Mouse (Mus musculus): ENCODE measurements around the gene Smndc1. TPM values are rescaled to one million over a fixed set of nuclear protein-coding genes. Genes with fewer than 3 reads are reported as not detected.
A peak's percentile ranks its signal among the peaks of the same experiment; 100 is the strongest.

Gene Smndc1
- polyA plus RNA-seq, 1 experiment, result 26.1 TPM

DNA sequence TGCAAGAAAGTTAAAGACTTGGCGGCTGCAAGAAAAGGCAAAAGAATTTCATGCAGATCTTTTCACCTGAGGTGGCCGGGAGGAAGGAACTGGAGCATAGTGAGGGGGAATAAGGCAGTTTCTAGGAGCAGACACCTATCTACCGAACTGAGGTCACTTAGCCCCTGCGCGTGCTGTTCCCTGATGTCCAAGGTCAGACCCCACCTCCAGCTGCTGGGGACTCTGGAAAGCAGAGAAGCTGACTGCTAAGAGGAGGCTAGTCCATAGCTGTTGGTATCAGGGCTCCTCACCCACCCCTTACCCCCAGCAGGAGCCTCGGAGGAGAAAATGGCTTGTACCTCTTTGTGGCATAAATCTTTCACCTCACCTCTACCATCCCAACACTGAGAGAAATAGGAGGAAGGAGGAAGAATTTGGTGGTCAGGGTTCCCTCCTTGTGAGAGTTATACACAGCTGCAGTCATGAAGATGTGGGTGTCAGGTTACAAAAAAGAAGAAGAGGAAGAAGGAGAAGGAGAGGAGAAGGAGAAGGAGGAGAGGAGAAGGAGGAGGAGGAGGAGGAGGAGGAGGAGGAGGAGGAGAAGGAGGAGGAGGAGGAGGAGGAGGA lies 31.3 kb upstream of the Smndc1 start:
- H3K4me1 ChIP-seq (ENCODE audit: control insufficient read depth, insufficient read depth, low read length), result peaks cover 21% of the 10 kb centered on the region
- DNase-seq, result no peak
- 27% methylated on average over 6 of the region's 6 CpGs for WGBS
- no peak for TF ChIP-seq CTCF (IDR thresholded peaks at IDR 0.05; ENCODE audit: borderline replicate concordance, insufficient read depth, low read depth, low read length)
- TF ChIP-seq POLR2A (IDR thresholded peaks at IDR 0.05; ENCODE audit: borderline replicate concordance, insufficient read depth, low read length), result no peak
- H3K27me3 ChIP-seq (ENCODE audit: control insufficient read depth, insufficient read depth, low read length), result no peaks in the 10 kb centered on the region
- H3K27ac ChIP-seq (ENCODE audit: insufficient read depth, low read length), result no peak overlapping the region
- H3K4me3 ChIP-seq (replicated peaks; ENCODE audit: insufficient read depth, low read depth, low read length), result no peak overlapping the region

GRCm38 (mm10) chr19:53420924-53421582 lies 30.7 kb upstream of the Smndc1 start:
- no peak for TF ChIP-seq CTCF (IDR thresholded peaks at IDR 0.05; ENCODE audit: borderline replicate concordance, insufficient read depth, low read depth, low read length)
- no peak for TF ChIP-seq POLR2A (IDR thresholded peaks at IDR 0.05; ENCODE audit: borderline replicate concordance, insufficient read depth, low read length)
- WGBS, result 17% methylated on average over 19 of the region's 19 CpGs
- peak; percentile 78 to 79 for DNase-seq
- Histone ChIP-seq H3K4me3 (replicated peaks; ENCODE audit: insufficient read depth, low read depth, low read length) (peak overlapping the region; percentile 44), H3K27ac (ENCODE audit: insufficient read depth, low read length) (no peak overlapping the region), H3K4me1 (ENCODE audit: control insufficient read depth, insufficient read depth, low read length) (peaks cover 21% of the 10 kb centered on the region), H3K27me3 (ENCODE audit: control insufficient read depth, insufficient read depth, low read length) (no peaks in the 10 kb centered on the region)

DNA sequence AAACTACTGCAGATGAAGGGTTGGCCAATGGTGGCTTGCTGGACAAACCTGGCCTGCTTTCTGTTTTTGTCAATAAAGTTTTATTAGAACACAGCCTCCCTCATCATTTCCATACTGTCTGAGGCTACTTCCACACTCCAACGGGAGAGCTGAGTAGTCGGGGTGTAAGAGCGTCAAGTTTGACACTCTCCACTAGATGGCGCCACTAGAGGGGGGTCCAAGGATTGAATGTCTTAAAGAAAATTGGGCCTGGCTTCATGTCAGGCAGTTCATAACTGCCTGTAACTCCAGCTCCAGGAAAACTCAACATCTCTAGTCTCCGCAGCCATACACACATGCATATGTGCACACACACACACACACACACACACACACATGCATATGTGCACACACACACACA lies 29.5 kb upstream of the Smndc1 start:
- no peak for TF ChIP-seq POLR2A (IDR thresholded peaks at IDR 0.05; ENCODE audit: borderline replicate concordance, insufficient read depth, low read length)
- TF ChIP-seq CTCF (IDR thresholded peaks at IDR 0.05; ENCODE audit: borderline replicate concordance, insufficient read depth, low read depth, low read length), result peak; percentile 55
- DNase-seq, result peak in 1 of 2 experiments; percentile 54
- H3K4me1 ChIP-seq (ENCODE audit: control insufficient read depth, insufficient read depth, low read length), result peaks cover 18% of the 10 kb centered on the region
- no peak overlapping the region for H3K27ac ChIP-seq (ENCODE audit: insufficient read depth, low read length)
- WGBS, result 57% methylated on average over 5 of the region's 5 CpGs
- H3K27me3 ChIP-seq (ENCODE audit: control insufficient read depth, insufficient read depth, low read length), result no peaks in the 10 kb centered on the region
- H3K4me3 ChIP-seq (replicated peaks; ENCODE audit: insufficient read depth, low read depth, low read length), result no peak overlapping the region

DNA sequence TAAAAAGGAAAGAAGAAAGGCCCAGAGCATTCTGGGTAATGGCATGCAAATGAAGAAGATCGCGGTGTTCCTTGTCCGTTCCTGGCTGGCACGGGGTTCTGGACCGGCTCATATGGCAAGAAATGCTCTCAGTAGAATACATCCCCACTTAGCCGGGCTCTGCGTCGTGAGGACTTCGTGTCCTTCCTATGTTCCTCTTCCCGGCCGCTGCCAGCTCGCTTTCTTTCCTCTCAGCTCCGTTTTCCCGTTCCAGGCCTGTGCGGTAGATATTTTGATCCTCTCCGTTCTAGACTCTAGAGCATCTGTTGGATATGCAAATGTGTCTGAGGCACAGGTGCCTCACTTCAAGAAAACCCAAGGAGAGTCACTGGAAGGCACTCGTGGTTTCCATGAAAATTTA lies 24.8 kb upstream of the Smndc1 start:
- Histone ChIP-seq H3K4me3 (replicated peaks; ENCODE audit: insufficient read depth, low read depth, low read length) (no peak overlapping the region), H3K4me1 (ENCODE audit: control insufficient read depth, insufficient read depth, low read length) (no peaks in the 10 kb centered on the region), H3K27ac (ENCODE audit: insufficient read depth, low read length) (no peak overlapping the region), H3K27me3 (ENCODE audit: control insufficient read depth, insufficient read depth, low read length) (no peaks in the 10 kb centered on the region)
- 81% methylated on average over 17 of the region's 17 CpGs for WGBS
- TF ChIP-seq POLR2A (IDR thresholded peaks at IDR 0.05; ENCODE audit: borderline replicate concordance, insufficient read depth, low read length) (no peak), CTCF (IDR thresholded peaks at IDR 0.05; ENCODE audit: borderline replicate concordance, insufficient read depth, low read depth, low read length) (no peak)
- DNase-seq, result no peak

DNA sequence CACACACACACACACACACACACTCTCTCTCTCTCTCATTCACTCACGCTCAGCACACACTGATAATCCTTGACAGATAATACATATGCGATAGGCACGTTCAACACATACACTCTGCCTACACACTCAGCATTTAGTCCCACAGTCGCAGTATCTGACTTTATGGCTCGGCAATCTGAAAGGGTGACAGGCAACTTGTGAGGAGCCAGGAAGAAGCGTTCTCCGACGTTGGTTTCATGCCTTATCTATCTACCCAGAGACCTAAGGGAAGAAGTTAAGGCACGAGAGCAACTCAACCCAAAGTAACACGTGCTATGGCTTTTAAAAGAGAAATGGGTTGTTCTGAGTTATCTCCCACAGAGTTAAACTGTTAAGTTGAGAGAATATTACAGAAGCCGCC lies 24.3 kb upstream of the Smndc1 start:
- 92% methylated on average over 11 of the region's 11 CpGs for whole genome bisulfite sequencing
- H3K27ac ChIP-seq (ENCODE audit: insufficient read depth, low read length), result no peak overlapping the region
- no peak overlapping the region for H3K4me3 ChIP-seq (replicated peaks; ENCODE audit: insufficient read depth, low read depth, low read length)
- DNase-seq, result no peak
- no peaks in the 10 kb centered on the region for H3K27me3 ChIP-seq (ENCODE audit: control insufficient read depth, insufficient read depth, low read length)
- no peaks in the 10 kb centered on the region for H3K4me1 ChIP-seq (ENCODE audit: control insufficient read depth, insufficient read depth, low read length)
- TF ChIP-seq POLR2A (IDR thresholded peaks at IDR 0.05; ENCODE audit: borderline replicate concordance, insufficient read depth, low read length) (no peak), CTCF (IDR thresholded peaks at IDR 0.05; ENCODE audit: borderline replicate concordance, insufficient read depth, low read depth, low read length) (no peak)

GRCm38 (mm10) chr19:53413617-53414380 lies 23.4 kb upstream of the Smndc1 start:
- WGBS, result 88% methylated on average over 15 of the region's 15 CpGs
- Histone ChIP-seq H3K4me3 (replicated peaks; ENCODE audit: insufficient read depth, low read depth, low read length) (no peak overlapping the region), H3K27me3 (ENCODE audit: control insufficient read depth, insufficient read depth, low read length) (no peaks in the 10 kb centered on the region), H3K4me1 (ENCODE audit: control insufficient read depth, insufficient read depth, low read length) (no peaks in the 10 kb centered on the region), H3K27ac (ENCODE audit: insufficient read depth, low read length) (no peak overlapping the region)
- DNase-seq, result no peak
- TF ChIP-seq POLR2A (IDR thresholded peaks at IDR 0.05; ENCODE audit: borderline replicate concordance, insufficient read depth, low read length) (no peak), CTCF (IDR thresholded peaks at IDR 0.05; ENCODE audit: borderline replicate concordance, insufficient read depth, low read depth, low read length) (no peak)

GRCm38 (mm10) chr19:53412149-53412848 lies 21.9 kb upstream of the Smndc1 start:
- TF ChIP-seq CTCF (IDR thresholded peaks at IDR 0.05; ENCODE audit: borderline replicate concordance, insufficient read depth, low read depth, low read length) (no peak), POLR2A (IDR thresholded peaks at IDR 0.05; ENCODE audit: borderline replicate concordance, insufficient read depth, low read length) (no peak)
- Histone ChIP-seq H3K4me3 (replicated peaks; ENCODE audit: insufficient read depth, low read depth, low read length) (no peak overlapping the region), H3K4me1 (ENCODE audit: control insufficient read depth, insufficient read depth, low read length) (no peaks in the 10 kb centered on the region), H3K27me3 (ENCODE audit: control insufficient read depth, insufficient read depth, low read length) (no peaks in the 10 kb centered on the region), H3K27ac (ENCODE audit: insufficient read depth, low read length) (no peak overlapping the region)
- WGBS, result 59% methylated on average over 6 of the region's 6 CpGs
- no peak for DNase-seq

All from cerebellum, adult 2 months (tissue).